Mouse (Mus musculus) hindbrain, embryonic 15.5 days (tissue): ENCODE results near the gene Lamc2. TPM values are rescaled to one million over a fixed set of nuclear protein-coding genes. Genes with fewer than 3 reads are reported as not detected.

Experiments
- ATAC-seq: fragments of 200-750 bp; cut with Nextera tagmentation; 2 replicates; pipeline ENCODE4 v1.8.0; 2017; ENCODE audit warnings: low read depth, moderate number of reproducible peaks, moderate TSS enrichment; ENCODE audit not compliant: low FRiP score
- H3K27ac ChIP-seq: fragments of 300-500 bp; sonication (generic); replicated peaks from 2 replicates; pipeline ENCODE4 v1.5.1; 2015; ENCODE audit warnings: mild to moderate bottlenecking, inconsistent platforms
- H3K27me3 ChIP-seq: fragments of 300-500 bp; sonication (generic); 2 replicates; pipeline ENCODE4 v1.6.1; 2015; ENCODE audit warnings: control low read depth, inconsistent platforms
- H3K36me3 ChIP-seq: fragments of 300-500 bp; sonication (generic); 2 replicates; pipeline ENCODE4 v1.6.1; 2015; ENCODE audit warnings: control low read depth, inconsistent platforms
- H3K4me1 ChIP-seq: fragments of 300-500 bp; sonication (generic); replicated peaks from 2 replicates; pipeline ENCODE4 v1.6.1; 2015; ENCODE audit warnings: control low read depth, inconsistent platforms
- H3K4me2 ChIP-seq: fragments of 300-500 bp; sonication (generic); 2 replicates; pipeline ENCODE4 v1.6.1; 2015; ENCODE audit warnings: moderate library complexity, mild to moderate bottlenecking, inconsistent platforms
- H3K4me3 ChIP-seq: fragments of 300-500 bp; sonication (generic); 2 replicates; pipeline ENCODE4 v1.5.1; 2015; ENCODE audit warnings: mild to moderate bottlenecking, inconsistent platforms
- H3K9ac ChIP-seq: fragments of 300-500 bp; sonication (generic); 2 replicates; pipeline ENCODE4 v1.6.1; 2015; ENCODE audit warnings: inconsistent platforms
- H3K9me3 ChIP-seq: fragments of 300-500 bp; sonication (generic); 2 replicates; pipeline ENCODE4 v1.6.1; 2016; ENCODE audit warnings: control low read depth, inconsistent platforms
- WGBS: fragments of 180-500 bp; shearing (Covaris S2); methylation state at CpG from one replicate; pipeline ENCODE4 v1.1.7; 2015; 5-methylcytosine and 5-hydroxymethylcytosine counted together
- polyA plus RNA-seq: library from polyadenylated mRNA; unstranded; fragments of >200 nt; fragmentation: Nextera tagmentation; extraction: Ambion mirVana; gene quantifications from 2 replicates; pipeline ENCODE4 v1.2.1, GENCODE M21; 2015

Gene Lamc2
- polyA plus RNA-seq, 1 experiment from 2014 or later, result 2.8 TPM

DNA sequence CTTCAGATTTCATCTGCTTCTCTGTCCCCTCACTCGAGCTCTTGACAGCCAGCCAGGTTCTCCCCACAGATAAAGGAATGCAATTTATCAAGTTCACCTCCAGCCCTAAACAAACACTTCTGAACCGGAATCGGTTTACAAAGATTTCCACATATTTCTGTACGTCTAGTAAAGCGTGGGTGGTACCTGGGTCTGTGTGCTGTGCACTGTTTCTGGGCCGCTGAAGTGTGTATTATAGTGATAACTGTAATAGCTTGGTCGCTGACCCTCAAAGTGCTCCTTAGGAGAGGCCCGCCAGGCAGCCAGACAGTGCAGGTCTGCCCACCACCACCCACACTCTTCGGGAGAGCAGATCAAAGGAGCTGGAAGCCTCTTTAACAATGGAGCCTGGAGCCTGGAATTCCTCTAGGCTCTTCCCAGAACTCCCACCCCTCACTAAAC lies 13.9 kb downstream of the Lamc2 start:
- no peak overlapping the region for H3K27ac ChIP-seq
- H3K27me3 ChIP-seq, result no peaks in the 10 kb centered on the region
- no peak for ATAC-seq
- H3K4me2 ChIP-seq, result no peak overlapping the region
- H3K9ac ChIP-seq, result no peak overlapping the region
- no peaks in the 10 kb centered on the region for H3K9me3 ChIP-seq
- no peak overlapping the region for H3K4me3 ChIP-seq
- WGBS, result 27% methylated on average over 9 of the region's 9 CpGs
- no peaks in the 10 kb centered on the region for H3K4me1 ChIP-seq
- H3K36me3 ChIP-seq, result no peaks in the 10 kb centered on the region

DNA sequence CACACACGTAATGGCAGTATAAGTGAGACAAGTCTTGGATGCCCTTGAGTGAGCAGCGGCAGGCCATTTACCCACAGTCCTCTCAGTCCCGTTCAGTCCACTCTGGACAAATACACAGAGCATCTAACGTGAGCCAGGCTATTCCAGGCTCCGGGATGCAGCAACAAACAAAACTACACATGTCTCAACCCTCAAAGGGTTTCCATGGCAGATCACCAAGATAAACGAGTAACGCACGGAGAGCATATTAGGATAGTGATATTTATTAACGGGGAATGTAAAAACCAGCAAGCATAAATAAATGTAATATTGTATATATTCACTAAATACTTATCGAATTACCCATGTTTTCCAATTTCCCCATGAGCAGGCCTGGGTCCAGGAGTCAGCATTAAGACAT lies 15.2 kb downstream of the Lamc2 start:
- Histone ChIP-seq H3K9me3 (no peaks in the 10 kb centered on the region), H3K4me2 (no peak overlapping the region), H3K27me3 (no peaks in the 10 kb centered on the region), H3K36me3 (no peaks in the 10 kb centered on the region), H3K4me3 (no peak overlapping the region), H3K9ac (no peak overlapping the region), H3K27ac (no peak overlapping the region), H3K4me1 (no peaks in the 10 kb centered on the region)
- ATAC-seq, result no peak
- WGBS, result 73% methylated on average over 10 of the region's 10 CpGs

DNA sequence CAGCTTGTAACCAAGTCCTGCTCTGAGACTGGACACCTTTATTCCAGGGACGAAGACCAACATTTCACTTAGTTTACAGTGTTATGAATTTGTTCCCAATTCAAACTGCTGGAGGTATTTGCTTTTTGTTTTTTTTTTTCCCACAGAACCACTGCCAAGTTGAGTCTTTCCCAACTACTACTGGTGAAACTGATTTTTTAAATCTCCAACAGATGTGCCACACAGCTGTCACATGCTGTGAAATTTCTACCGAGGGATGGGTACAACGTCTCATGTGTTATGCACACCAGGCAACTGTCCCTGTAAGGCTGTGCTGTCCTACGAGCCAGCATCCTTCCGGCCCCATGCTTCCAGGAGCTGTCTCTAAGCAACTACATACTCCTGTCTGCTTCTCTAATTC lies 18.0 kb downstream of the Lamc2 start:
- no peak overlapping the region for H3K27ac ChIP-seq
- H3K4me2 ChIP-seq, result no peak overlapping the region
- no peak overlapping the region for H3K9ac ChIP-seq
- H3K9me3 ChIP-seq, result no peaks in the 10 kb centered on the region
- WGBS, result 75% methylated on average over 5 of the region's 5 CpGs
- ATAC-seq, result no peak
- H3K4me1 ChIP-seq, result no peaks in the 10 kb centered on the region
- H3K27me3 ChIP-seq, result no peaks in the 10 kb centered on the region
- no peaks in the 10 kb centered on the region for H3K36me3 ChIP-seq
- H3K4me3 ChIP-seq, result no peak overlapping the region

DNA sequence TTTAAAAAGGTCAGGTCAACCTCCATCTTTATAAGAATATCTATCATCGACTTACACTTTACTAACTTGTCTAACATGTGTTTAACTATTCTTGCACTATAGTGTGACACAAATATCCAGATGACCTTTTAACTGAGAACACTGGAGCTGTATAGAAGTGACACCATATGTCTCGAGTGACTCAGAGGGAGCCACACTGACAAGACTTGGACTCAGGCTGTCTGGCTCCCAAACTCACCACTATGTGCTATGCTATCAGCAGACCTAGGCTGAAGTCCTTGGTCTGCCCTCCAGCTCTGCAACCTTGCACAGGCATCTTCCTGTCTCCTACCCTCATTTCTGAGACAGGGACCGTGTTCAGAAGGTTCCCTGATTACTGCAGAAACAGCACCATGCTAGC lies 22.4 kb downstream of the Lamc2 start:
- WGBS, result 80% methylated on average over 3 of the region's 3 CpGs
- Histone ChIP-seq H3K27ac (no peak overlapping the region), H3K9ac (no peak overlapping the region), H3K9me3 (no peaks in the 10 kb centered on the region), H3K36me3 (no peaks in the 10 kb centered on the region), H3K4me1 (no peaks in the 10 kb centered on the region), H3K4me3 (no peak overlapping the region), H3K27me3 (no peaks in the 10 kb centered on the region), H3K4me2 (no peak overlapping the region)
- no peak for ATAC-seq

DNA sequence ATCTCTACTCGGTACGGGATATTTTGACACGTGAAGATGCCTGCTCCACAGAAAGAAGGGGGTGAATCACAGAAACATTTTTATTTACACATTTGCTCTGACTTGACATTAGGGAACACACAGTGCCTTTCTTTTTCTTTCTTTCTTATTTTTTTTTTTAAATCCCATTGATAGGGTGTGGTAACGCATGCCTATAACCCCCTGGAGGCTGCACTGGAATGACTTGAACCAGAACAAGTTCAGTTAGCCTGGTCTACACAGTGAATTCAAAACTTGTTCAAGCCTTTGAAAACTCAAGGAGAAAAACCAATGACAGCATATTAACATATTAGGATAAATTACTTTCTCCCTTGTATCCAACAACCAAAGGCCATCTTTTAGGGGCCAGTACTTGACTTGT lies 27.1 kb downstream of the Lamc2 start:
- no peak overlapping the region for H3K27ac ChIP-seq
- no peak overlapping the region for H3K9ac ChIP-seq
- 0 out of 2 replicates have a peak, but pooled peaks cover under 1% of the 10 kb centered on the region for H3K4me1 ChIP-seq
- 85% methylated on average over 4 of the region's 4 CpGs for WGBS
- ATAC-seq, result no peak
- H3K4me3 ChIP-seq, result no peak overlapping the region
- H3K9me3 ChIP-seq, result no peaks in the 10 kb centered on the region
- H3K4me2 ChIP-seq, result no peak overlapping the region
- H3K36me3 ChIP-seq, result no peaks in the 10 kb centered on the region
- H3K27me3 ChIP-seq, result no peaks in the 10 kb centered on the region

DNA sequence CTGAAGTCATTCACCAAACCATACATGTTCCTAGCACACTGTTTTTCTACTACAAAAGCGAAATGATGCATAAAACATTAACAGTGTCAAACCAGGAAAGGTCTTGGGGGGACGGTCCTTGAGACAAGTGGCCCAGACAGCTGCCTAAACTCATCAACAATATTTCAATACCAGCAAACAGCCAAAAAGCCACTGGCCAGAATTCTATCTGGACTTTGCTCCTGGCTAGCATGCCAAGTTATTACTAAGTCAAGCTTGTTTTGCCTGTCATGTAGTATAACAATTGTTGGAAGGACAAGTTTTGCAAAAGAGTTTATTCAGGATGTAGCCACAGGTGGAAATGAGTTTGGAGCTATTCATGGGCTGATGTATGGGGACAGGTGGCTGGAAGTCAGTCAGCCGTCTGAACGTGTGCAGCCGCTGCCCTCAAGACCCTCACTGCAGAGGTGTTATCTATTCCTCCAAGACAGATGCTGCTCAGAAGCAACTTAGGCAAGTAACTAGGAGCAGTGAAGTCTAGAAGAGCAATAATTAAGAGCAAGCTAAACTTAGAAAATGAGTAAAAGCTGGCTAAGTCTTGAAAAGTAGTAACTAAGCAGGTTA lies 29.1 kb downstream of the Lamc2 start:
- Histone ChIP-seq H3K4me3 (no peak overlapping the region), H3K36me3 (no peaks in the 10 kb centered on the region), H3K27me3 (no peaks in the 10 kb centered on the region), H3K27ac (no peak overlapping the region), H3K4me1 (0 out of 2 replicates have a peak, but pooled peaks cover 7% of the 10 kb centered on the region), H3K4me2 (no peak overlapping the region), H3K9me3 (no peaks in the 10 kb centered on the region), H3K9ac (no peak overlapping the region)
- no peak for ATAC-seq
- WGBS, result 85% methylated on average over 5 of the region's 5 CpGs

DNA sequence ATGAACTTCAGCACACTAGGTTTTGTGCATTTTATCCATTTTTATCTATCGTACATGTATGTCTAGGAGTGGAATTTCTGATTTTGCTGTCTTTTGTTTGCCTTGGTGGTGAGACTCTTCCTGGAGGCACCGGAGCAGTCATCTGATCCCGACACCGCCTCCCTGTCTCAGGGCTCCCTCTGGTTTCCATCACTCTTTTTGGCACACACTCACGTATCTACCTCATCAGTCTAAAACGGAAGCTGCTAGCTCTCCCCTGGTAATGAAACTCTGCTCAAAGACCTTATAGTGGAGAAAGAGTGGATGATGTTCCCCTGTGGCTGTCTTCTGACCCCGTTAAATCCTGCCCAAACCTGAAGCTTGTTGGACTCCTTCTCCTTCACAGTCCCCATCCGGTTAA lies 30.9 kb downstream of the Lamc2 start:
- H3K36me3 ChIP-seq, result no peaks in the 10 kb centered on the region
- no peak overlapping the region for H3K27ac ChIP-seq
- H3K4me2 ChIP-seq, result no peak overlapping the region
- H3K9ac ChIP-seq, result no peak overlapping the region
- no peaks in the 10 kb centered on the region for H3K9me3 ChIP-seq
- no peaks in the 10 kb centered on the region for H3K27me3 ChIP-seq
- H3K4me3 ChIP-seq, result no peak overlapping the region
- 86% methylated on average over 8 of the region's 8 CpGs for WGBS
- ATAC-seq, result no peak
- 0 out of 2 replicates have a peak, but pooled peaks cover 7% of the 10 kb centered on the region for H3K4me1 ChIP-seq

DNA sequence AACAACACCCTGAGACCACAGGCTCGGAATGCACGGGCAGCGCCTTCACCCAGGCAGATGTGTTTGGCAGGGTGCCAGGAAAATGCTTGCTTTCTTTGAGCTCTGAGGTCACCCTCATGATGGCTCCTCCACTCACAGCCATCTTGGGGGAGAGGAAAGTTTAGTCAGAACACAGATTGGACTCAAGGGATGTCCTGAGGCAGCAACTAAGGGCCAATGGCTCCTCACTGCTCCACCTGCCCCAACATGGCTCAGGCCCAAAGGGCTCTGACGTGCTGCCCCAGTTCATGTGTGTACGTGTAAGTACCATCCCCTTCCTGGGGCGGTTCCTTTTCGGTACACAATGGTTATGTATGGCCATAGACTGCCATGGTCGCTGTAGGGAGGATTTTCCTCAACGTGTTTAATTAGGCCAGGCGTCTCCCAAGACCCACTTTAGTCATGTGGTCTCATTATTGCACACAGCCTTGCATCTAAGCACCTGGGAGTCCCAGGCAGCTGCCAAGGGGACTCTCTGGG lies 32.6 kb downstream of the Lamc2 start:
- Histone ChIP-seq H3K9me3 (no peaks in the 10 kb centered on the region), H3K4me3 (no peak overlapping the region), H3K27ac (no peak overlapping the region), H3K4me2 (no peak overlapping the region), H3K27me3 (no peaks in the 10 kb centered on the region), H3K4me1 (0 out of 2 replicates have a peak, but pooled peaks cover 7% of the 10 kb centered on the region), H3K9ac (no peak overlapping the region), H3K36me3 (no peaks in the 10 kb centered on the region)
- WGBS, result 44% methylated on average over 10 of the region's 10 CpGs
- no peak; the same call in 1 of the 2 replicates for ATAC-seq

DNA sequence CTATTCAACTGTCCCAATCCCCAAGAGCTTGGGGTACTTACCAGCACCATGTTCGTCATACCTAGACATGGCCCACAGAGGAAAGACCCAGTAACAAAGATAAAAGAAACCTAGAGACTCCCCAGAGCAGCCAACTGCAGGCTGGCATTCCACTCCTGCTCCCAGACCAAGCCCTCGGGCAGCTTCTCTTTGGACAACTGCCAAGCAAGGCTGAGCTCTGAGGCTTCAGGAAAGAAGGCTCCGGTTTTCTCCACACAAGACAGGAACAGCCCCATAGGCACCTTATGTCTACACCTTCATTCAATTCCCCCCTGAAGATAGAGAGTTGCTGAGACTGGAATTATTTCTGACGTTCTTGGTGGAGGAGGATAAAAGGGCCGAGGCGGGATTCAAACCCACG lies 33.7 kb downstream of the Lamc2 start:
- Histone ChIP-seq H3K27me3 (no peaks in the 10 kb centered on the region), H3K4me1 (0 out of 2 replicates have a peak, but pooled peaks cover 7% of the 10 kb centered on the region), H3K36me3 (no peaks in the 10 kb centered on the region), H3K9ac (no peak overlapping the region), H3K4me2 (no peak overlapping the region), H3K9me3 (no peaks in the 10 kb centered on the region), H3K27ac (no peak overlapping the region), H3K4me3 (no peak overlapping the region)
- WGBS, result 67% methylated on average over 7 of the region's 7 CpGs
- ATAC-seq, result no peak

DNA sequence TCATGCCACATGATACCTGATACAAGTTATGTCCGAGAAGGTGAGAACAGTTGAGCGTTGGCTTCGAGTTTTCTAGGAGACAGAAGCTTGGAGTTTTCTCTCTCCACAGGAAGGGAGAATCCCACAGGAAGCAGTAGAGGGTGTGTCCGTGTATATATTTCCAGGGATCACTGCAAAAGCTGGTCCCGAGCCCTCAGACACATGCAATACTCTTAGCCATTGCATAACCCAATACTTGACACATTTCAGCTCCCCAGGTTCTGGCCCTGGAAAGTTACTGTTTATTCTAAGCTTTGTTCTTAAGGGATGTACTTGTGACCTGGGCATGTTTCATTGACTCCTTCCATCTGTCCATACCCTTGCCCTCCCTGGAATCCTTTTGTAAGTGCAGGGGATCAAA lies 40.5 kb downstream of the Lamc2 start:
- Histone ChIP-seq H3K9ac (no peak overlapping the region), H3K9me3 (no peaks in the 10 kb centered on the region), H3K4me3 (no peak overlapping the region), H3K4me1 (no peaks in the 10 kb centered on the region), H3K27me3 (no peaks in the 10 kb centered on the region), H3K27ac (no peak overlapping the region), H3K36me3 (no peaks in the 10 kb centered on the region), H3K4me2 (no peak overlapping the region)
- 89% methylated on average over 5 of the region's 5 CpGs for WGBS
- no peak for ATAC-seq

DNA sequence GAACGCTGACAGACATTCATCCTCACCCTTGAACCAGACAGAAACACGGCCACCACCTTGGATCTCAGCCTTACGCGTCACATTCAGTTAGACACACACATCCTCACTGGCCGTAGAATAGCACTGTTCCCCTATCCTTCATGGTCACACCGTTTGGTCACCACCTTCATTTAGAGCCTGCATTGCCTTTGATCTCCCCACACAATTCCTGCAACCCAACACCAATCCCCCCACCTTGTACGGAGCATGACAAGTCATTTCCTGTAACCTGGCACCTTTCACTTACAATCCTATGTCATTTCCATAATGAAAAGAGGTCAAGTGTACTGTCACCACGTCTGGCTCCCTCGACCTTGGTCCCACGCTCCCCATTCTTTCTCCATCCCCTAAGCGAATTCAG lies 42.2 kb downstream of the Lamc2 start:
- H3K36me3 ChIP-seq, result no peaks in the 10 kb centered on the region
- H3K27me3 ChIP-seq, result no peaks in the 10 kb centered on the region
- H3K27ac ChIP-seq, result no peak overlapping the region
- H3K4me2 ChIP-seq, result no peak overlapping the region
- H3K4me1 ChIP-seq, result no peaks in the 10 kb centered on the region
- no peak overlapping the region for H3K4me3 ChIP-seq
- WGBS, result 89% methylated on average over 11 of the region's 11 CpGs
- no peak for ATAC-seq
- no peak overlapping the region for H3K9ac ChIP-seq
- no peaks in the 10 kb centered on the region for H3K9me3 ChIP-seq

DNA sequence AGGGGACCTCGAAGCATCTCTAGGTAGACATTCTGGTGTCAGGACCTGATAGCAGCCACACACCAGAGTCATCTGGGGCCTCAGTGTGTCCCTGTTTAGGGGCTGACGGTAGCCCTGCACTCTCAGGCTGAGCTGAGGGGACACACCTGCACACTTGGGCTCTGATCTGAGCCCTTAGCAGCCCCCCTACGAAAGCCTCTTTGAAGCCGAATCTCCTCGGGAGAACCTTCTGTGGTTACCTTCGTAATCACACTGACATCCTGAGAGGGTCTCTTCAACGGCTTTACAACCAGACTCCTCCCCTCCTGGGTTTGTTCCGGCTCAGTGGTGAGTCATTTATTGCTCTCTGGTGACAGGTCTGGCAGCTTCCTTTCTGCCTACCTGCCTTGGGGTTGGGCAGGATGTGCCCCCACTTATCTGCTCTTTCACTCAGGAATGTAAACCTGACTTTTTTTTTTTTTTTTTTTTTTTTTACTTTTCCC lies 45.5 kb downstream of the Lamc2 start:
- Histone ChIP-seq H3K9ac (no peak overlapping the region), H3K27ac (no peak overlapping the region), H3K36me3 (no peaks in the 10 kb centered on the region), H3K4me1 (0 out of 2 replicates have a peak, but pooled peaks cover 3% of the 10 kb centered on the region), H3K4me3 (no peak overlapping the region), H3K9me3 (no peaks in the 10 kb centered on the region), H3K27me3 (no peaks in the 10 kb centered on the region), H3K4me2 (no peak overlapping the region)
- ATAC-seq, result no peak
- 43% methylated on average over 8 of the region's 8 CpGs for WGBS

DNA sequence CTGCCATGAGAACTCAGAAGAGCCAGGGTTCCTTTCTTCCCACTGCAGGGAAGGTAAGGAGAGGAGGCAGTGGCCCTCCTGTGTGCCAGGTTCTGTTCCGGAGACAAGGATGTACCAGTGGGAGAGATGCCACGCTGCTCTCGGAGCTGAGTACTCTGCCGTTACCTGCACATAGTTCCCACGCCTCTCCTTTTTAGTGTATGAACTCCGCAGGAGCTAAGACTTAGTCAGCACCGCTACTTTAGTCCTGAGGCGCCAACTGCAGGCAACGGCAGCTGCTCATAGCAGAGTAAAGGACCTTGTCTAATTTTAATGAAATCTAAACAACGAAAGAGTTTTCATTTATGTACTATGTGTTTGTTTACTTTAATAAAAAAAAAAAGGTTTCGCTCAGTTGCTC lies 46.0 kb downstream of the Lamc2 start:
- H3K27ac ChIP-seq, result no peak overlapping the region
- no peaks in the 10 kb centered on the region for H3K27me3 ChIP-seq
- no peak overlapping the region for H3K9ac ChIP-seq
- ATAC-seq, result no peak
- H3K36me3 ChIP-seq, result no peaks in the 10 kb centered on the region
- H3K4me1 ChIP-seq, result 0 out of 2 replicates have a peak, but pooled peaks cover 3% of the 10 kb centered on the region
- H3K4me2 ChIP-seq, result no peak overlapping the region
- H3K9me3 ChIP-seq, result no peaks in the 10 kb centered on the region
- H3K4me3 ChIP-seq, result no peak overlapping the region
- WGBS, result 84% methylated on average over 11 of the region's 11 CpGs
